Mouse (Mus musculus): ENCODE data around the gene Capn15.
A peak's percentile ranks its signal among the peaks of the same experiment; 100 is the strongest.

The Capn15 gene

DNA sequence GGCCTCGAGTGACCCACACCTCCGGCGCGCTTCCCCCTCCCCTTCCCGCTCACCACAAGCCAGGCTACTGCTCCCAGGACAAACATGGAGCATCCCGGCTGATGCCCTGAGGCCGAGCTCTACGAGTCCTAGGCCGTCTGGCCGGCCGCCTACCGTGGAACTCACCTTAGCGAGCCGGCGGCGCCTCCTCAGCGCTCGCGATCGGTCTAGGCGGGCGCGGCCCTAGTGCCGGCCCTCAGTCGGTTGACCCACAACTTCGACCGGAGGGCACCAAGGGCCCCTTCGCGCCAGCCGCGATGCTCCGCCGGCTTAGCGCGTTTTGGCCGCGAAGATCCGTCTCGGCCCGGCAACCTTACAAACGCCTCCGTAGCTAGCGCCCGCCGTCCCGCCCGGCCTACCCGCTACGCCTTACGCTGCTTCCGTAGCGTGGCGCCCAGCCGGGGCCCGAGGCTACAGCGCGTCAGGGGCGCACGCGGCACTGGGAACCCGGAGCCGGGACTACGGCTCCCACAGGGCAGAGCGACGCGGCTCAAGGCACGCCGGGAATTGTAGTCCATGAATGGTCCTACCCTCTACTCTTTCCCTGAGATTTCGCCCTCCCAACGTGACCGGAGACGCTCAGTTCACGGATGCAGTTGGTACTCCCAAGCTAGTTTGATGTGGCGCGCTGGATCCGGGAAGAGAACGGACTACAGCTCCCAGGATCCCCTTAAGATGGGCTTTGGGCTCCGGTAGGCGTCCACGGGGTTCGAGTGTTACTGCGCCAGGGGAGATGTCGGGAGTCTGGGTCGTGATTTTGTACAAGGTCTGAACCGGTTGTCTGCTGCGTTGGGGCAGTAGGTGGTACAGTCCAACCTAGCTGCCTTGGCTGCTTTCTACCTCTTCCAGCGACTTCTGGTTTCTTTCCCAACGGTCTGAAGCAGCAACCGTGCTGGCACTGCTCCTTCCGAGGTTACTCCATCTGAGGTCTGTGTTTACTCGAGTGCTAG is at the start of gene Capn15:
Gene Capn15, minus strand, starts transcription at position 491 of the 989 bp plus-strand sequence.
- DNase-seq = peak; percentile 93

DNA sequence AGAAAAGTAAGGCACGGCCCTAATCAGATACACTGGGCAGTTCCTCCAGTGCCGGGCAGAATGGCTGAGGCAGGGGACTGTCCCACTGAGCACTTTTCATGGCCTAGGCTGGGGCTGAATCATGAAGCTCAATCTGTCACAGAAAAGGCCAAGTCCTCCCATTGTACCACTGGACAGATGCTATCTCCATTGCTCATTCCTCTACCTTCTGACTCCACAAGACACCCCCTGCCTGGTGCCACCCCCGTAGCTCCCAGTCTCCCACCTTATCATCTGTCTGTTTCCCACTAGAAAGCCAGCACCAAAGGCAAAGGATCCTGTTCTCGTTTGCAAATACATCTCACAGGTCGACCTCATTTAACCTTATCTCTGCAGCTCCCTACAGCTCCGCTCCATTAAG is 46.4 kb upstream of the Capn15 start:
- no peak for DNase-seq

DNA sequence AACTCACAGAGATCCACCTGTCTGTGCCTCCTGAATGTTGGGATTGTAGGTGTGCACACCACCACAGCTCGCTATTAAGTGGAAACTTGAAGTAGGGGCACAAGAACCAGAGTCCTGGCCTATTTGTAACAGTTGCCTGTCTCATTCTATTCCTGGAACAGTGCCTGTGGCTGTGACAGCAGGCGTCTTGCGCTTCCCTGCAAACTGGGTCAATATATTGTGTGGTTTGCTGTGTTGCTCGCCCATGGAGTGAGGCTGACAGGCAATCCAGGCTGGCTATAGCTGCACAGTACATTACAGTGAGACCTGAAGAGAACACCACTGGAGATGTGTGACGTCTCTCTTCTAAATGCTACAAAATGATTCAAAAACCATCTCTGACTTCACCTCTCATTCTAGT is 46.0 kb upstream of the Capn15 start:
- DNase-seq = peak; percentile 7

DNA sequence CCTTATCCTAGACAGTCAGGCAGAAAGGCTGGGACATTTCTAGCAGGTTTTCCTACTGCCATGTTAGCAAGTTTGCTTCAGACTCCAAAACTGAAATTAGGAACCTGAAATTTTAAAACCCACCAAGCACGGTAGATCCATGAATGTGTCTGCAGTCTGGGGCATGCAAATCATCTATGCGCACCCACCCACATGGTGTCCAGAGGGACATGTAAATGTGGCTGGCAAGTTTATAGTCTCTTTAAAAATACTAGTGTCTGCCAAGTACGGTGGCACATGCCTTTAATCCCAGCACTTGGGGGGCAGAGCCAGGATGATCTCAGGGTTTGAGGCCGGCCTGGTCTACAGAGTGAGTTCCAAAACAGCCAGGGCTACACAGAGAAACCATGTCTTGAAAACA is 42.7 kb upstream of the Capn15 start:
- no peak for DNase-seq

DNA sequence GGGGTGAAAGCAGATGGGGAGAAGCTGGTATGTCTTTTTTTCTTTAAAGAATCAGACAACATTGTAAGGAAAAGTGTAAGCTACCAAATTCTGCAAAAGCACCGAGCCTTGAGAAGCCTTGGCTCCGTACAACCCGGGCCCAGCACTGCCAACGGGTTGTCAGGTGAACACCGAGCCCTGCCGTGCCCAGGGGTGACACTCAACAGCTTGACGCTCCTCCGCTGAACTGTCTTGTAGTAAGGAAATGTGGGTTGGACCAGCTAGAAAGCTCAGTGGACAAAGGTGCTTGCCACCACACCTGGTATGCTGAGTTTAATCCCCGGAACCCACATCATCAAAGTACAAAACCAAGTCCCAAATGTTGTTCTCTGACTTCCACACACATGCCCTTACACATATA is 39.1 kb upstream of the Capn15 start:
- DNase-seq = no peak

DNA sequence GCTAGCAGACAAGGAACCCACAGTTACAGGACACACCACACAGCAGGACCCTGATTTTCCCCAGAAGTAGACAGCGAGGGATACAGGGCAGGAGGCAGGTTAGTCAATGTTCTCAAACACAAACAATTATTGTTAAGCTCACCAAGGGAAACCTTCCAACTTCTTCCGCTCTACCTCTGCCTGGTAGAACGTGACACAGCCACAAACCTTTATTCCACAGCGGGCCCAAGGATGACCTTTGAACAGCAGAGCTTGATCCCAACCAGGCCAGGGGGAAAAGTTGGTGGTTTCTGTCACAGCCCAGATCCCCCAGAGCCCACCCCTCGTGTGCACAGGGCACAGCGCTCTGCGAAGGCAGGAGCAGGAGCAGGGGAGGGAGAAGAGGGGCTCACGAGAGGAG is 38.4 kb upstream of the Capn15 start:
- DNase-seq = no peak

DNA sequence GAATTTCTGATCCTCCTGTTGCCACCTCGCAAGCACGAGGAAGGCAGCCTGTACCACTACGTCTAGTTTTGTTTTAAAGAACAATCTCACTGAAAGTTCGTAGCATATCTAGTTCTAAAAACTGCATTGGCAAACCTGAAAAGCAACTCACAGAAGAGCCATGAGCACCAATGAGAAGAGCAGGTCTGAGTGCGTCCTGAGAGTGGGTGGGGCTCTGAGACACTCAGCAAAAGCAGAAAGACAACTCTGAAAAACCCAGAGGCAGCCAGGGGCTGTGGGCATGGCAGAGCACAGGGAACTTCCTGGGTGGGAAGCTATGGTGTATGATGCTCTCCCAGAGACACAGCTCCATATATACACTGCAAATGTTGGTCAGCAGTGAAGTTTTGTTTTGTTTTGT is 37.6 kb upstream of the Capn15 start:
- DNase-seq = no peak

DNA sequence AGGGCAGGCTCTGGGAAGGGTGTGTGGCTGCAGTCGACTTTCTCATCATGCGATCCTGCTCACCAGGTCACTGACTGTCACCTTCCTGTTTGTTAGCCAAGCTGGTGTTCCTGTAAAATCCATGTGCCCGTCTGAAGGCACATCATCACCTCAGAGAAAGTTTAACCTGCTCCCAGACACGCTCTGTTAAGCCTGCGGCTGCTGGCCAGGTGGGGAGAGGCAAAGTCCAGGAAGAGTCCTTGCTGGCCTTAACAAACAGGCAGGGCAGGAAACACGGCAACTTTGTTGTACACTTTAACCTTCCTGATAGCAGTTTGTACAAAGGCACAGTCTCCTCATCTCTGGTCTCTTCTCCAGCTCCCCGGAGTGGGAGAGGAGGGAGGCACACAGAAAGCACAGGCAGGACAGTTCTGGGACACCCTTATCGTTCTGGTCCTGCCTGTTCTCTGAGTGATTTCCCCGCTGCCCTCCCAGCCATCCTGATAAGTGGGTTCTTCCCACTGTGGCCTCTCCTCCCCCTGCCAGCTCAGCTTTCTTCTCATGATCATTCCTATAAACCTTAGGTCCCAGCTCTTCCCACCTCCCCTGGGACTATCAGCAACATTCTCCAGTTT is 36.2 kb upstream of the Capn15 start:
- DNase-seq = no peak

DNA sequence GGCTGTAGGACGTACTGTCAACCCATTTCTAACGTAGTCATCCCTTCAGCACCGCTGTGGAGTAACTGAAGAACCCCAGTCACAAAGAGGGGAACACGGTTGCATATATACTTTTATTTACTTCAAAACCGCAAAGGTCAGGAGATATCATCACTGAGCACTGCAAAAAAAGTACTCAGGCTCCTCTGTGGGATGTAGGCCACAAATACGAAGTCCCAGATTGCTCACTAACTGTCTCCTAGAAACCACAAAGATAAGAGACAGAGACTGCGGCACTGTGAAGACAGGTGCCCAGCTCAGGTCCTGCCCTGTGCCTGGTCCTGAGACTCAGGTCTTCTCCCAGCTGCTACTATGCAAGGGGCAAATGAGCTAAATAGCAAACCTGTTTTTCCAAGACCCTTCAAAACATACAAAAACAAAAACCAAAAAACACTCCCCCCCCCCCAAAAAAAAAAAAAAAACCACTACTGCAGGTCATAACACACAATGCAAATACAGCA is 35.3 kb upstream of the Capn15 start:
- DNase-seq = no peak

DNA sequence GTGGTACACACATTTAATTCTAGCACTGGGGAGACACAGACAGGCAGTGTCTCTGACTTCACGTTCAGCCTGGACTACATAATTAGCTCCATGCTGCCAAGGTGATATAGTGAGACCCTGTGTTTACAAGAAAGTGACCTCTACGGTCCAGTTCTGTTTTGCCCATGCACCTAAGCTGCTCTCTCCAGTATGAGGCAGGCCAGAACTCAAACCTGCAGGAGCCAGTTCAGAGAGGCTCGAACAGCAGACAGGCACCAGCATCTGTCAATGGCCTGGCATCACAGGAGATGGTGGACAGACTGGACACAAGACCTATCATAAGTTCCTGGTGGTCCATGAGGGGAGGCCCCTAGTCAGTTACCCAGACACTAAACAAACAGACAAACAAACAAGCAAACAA is 32.8 kb upstream of the Capn15 start:
- no peak for DNase-seq

DNA sequence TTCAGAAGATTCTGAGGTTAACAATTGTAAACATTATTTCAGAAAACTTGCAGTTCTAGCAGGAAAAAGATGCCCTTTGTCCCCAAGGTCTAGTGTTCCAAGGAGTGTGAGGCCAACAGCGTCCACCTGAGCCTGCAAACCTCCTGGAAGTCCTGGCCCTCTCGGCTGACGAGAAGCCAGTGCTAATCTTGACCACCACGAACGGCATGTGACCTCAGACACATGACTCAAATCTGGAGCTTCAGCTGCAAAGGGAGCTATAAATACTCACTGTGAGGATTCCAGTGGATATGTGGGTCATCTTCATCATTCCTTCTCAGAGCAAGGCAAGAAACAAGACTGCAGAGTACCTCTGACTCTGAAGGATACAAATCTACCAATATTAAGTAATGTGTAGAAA is 32.4 kb upstream of the Capn15 start:
- no peak for DNase-seq

DNA sequence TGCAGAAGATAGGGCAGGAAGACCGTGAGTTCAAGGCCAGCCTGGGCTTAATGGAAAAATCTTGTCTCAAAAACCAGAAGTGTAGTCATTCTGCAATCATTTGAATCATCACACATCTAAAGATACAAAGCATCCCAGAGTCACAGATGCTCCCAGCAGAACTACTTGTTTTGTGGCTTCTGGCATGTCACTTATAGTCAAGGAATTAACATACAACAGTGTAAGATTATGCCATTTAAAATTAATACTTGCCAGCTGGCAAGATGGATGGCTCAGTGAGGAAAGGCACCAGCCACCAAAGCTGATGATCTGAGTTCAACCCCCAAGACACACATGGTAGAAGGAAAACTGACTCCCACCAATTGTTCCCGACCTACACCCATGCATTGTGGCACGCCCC is 31.4 kb upstream of the Capn15 start:
- DNase-seq = no peak

DNA sequence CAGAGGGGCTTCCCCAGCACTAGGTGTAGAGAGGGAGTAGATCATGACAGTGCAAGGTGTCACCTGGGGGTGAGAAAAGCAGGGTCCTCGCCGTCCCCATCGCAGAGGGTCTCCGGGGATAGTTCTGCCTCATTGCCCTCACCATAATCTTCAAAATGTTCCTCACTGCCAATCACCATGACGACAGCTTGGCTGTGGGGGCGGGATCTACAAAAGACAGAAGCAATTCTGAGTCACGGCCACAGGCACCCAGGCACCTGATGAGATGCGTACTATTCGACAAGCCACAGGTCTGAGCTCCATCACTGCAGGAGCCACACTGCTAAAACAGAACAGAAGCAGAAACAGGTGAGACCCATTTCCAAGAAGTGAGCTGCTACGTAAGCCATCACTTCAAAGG is 28.1 kb upstream of the Capn15 start:
- DNase-seq = no peak

DNA sequence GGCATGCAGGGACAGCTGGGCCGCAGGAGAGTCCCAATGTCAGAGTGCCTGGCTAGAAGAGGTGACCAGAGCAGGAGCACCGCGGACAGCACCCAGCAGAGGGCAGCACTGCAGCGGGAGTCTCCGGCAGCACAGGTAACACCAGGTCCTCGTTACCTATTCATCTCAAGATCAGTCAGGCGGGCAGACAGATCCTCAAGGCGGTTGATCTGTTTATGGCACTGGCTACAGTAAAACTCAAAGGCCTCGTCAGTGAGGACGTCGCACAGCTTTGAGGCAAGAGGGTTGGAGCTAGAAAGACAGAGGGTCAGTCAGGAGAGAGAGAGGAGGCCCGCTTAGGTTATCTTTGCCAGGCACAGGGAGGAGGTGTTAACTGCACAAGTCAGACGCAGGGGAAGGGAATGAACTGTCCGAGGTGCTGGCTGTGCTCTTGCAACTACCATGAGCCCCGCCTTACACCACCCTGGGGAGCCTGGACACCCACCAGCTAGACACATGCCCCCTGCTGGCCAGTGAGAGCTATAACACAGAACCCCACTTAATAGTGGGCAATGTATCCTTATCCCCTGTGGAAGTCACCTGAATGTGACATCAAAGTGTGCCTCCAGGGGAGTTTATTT is 26.4 kb upstream of the Capn15 start:
- peak; percentile 79 for DNase-seq

DNA sequence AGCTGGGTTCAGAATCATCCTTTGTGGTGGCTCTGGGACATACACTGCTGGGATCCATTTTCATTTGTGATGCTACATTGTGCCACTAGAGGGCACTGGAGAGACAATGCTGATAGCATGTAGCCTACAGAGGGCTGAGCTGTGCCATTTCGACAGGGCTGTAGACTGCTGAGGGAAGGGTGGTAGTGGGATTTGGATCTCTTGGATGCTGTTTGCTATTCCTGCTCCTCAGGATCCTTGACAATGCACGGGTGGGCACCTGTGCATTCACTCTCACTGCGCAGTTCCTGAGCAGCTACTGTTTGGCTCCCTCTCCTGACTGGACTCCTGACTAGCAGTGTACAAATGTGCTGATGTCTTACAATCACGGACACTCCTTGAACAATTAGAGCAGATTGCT is 23.9 kb upstream of the Capn15 start:
- DNase-seq = peak; percentile 86

DNA sequence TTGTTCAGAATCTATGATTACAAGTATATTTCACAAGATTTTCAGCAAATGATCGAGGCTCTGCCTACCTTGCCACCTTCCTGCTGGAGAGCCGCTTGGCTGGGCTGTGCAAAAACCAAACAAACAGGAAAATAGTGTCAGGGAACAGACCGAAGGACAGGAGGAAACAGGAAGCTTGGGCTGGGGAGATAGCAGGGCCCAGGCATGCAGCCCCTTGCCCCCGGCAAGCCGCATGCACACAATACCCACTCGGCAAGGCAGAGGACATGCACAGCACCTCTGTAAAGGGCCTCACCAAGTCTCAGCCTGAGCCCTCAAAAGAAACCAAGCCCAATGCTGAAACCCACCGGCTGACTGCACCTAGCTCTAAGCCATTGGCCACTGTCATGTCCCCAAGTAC is 23.2 kb upstream of the Capn15 start:
- no peak for DNase-seq

DNA sequence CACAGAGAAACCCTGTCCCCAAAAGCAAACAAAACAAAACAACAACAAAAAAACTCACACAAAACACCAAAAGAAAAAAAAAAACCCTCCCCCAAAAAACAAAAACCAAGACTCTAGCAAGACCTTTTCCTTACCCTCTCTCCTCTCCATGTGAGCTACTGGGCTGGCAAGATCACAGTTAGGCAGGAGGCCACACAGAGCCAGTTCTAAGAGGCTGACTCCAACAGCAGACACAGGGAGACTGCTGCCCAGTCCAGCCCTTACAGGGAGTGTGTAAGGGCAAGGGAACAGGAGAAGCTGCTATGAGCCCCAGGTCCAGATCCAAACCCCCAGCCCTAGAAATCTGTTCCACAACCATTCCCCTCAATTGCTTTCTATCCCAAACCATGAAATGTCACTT is 22.7 kb upstream of the Capn15 start:
- DNase-seq = no peak

DNA sequence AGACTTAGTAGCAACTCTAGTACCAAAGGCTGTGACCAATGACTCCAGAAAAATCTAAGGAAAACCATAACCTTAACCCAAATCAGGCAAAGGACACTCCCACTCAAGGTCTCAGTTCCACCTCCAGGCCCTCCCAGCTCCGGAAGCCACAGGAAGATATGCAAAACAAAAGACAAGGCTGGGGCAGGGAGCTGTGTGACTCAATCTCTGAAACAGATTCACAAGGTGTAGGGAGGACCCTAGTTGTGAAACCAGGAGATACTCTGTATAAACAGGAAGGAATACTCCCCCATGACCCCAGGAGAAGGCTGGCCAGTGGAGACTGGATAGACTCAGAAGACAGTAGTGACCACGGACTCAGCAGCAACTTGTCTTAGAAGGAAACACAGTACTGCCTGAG is 22.1 kb upstream of the Capn15 start:
- DNase-seq = peak; percentile 1

DNA sequence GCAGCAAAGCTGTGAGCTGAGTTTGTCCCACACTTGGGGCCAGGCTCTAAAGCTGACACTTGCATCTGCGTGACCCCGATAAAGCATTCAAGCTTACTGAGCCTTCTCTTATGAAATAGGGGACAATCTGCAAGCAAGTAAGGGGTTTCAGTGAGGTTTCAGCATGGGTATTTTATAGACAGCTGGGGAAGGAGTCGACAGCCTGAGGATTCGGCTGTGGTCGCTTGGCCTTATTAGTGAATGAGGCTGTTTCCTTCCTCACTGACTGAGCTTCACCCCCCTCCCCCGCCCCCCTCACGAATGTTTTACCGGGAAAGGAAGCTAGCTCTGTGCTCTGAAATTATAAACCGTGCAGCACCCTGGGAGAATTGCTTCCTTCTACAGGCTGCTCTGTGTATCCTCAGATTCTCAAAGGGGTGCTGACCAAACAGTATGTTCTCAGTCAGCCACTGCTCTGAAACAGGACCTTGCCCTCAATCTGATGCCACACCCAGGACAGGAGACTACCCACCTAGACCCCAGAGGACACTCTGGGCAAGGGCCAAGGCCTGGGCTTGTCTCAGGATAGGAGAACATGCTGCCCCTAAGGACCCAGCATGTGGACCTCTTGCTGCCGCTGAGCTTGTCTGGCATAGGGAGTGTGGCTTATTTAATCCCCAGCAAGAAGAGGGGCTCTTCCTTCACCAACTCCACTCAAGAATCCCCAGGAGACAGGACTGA is 20.3 kb upstream of the Capn15 start:
- DNase-seq = no peak

DNA sequence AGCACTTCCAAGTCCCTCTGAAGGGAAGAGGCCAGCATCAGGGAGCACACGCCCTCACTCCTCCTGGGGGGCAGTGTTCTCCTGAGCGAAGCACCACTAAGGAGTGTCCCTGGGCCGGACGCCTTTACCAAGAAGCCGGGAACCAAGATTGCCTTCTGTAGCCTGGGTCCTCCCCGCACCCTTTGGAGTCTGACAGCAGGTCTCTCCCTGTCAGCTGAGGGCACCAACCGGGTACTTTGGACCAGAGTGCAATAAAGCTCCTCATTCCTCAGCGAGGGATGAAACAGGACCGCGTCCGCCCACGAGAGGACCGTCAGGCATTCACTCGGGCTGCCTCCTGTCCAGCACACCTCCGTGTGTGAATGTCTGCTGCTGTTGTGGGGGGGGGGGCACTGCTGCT is 19.1 kb upstream of the Capn15 start:
- no peak for DNase-seq

DNA sequence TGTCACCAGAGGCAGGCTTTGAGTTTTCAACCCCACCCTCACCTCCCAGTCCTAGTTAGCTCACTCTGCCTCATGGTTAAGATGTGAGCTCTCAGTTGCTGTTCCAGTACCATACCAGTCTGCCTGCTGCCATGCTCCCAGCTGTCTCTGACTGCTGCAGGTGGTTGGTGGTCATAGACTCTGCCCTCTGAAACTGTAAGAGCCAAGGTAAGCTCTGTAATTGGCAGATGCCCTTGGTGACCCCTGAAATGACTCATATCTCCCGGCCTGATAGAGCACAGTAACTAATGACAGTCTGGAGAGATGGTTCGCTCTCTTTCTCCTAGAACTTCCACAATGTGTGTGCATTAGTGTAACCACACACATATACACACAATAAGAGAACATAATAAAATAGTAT is 18.3 kb upstream of the Capn15 start:
- no peak for DNase-seq

DNA sequence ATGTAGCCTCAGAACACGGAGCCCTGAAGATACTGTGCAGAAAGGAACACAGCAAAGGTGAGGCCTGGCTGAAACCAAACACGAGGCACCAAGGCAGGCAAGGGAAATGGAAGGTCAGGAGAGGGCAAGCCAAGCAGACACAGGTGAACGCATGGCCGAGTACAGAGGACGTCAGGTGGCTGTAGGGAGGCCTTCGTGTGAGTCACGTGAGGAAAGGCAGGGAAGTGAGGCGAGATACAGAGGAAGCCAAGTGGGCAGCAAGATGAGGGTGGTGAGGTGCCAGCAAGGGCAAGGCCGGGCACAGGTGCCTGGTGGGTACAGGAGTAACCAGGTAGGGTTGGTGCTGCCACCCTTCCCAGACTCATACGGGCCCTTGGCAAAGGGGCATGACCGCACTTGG is 12.8 kb upstream of the Capn15 start:
- DNase-seq = no peak

DNA sequence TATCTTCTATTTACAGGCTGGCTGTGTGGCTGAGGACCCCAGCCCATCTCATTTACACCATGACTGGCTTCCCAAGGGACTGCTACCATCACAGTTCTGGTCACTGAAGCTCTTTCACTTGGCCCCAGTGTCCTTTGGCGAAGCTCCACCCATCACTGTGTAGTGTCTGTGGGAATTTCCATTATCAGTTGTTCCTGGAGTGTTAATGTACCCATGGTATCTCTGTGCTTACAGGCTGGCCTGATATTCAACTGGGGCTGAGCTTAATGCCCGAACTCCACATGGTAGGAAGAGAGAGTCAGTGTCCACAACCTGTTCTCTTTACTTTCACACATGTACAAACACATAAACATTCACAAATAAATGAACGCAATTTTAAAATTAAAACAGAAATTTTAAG is 7.9 kb upstream of the Capn15 start:
- no peak for DNase-seq
